Mouse (Mus musculus) naive thymus-derived CD4-positive, alpha-beta T cell, adult 2 months (primary cell): Measurements from ENCODE around the gene Mmp2.
A peak's percentile ranks its signal among the peaks of the same experiment; 100 is the strongest.
"Not testable (repeated sequence)": the region's sequence is repeated elsewhere in the genome, so short reads cannot be mapped to it uniquely, and the experiment has no call there.

ENCODE experiments used
- DNase-seq: peaks from one replicate; pipeline ENCODE4 v3.0.0-alpha.2; 2011; ENCODE audit warnings: low read depth

The Mmp2 gene

GRCm38 (mm10) chr8:92838616-92839015, 11.5 kb downstream of the Mmp2 start:
- DNase-seq, result no peak

- DNase-seq, result no peak
Observed at GRCm38 (mm10) chr8:92839161-92839560, 12.1 kb downstream of the Mmp2 start.

- no peak for DNase-seq
Observed at GRCm38 (mm10) chr8:92839876-92840275, 12.8 kb downstream of the Mmp2 start.

- no peak for DNase-seq
Observed at GRCm38 (mm10) chr8:92846684-92847083, 19.6 kb downstream of the Mmp2 start.

- no peak for DNase-seq
Observed at GRCm38 (mm10) chr8:92847299-92847698, 20.2 kb downstream of the Mmp2 start.

GRCm38 (mm10) chr8:92849261-92849660, 22.2 kb downstream of the Mmp2 start:
- DNase-seq, result no peak

GRCm38 (mm10) chr8:92850239-92850638, 23.1 kb downstream of the Mmp2 start:
- DNase-seq, result no peak

GRCm38 (mm10) chr8:92851381-92851780, 24.3 kb downstream of the Mmp2 start:
- DNase-seq, result no peak

- DNase-seq, result no peak
Observed at GRCm38 (mm10) chr8:92853188-92853983, 26.3 kb downstream of the Mmp2 start.

- no peak for DNase-seq
Observed at GRCm38 (mm10) chr8:92854673-92855072, 27.6 kb downstream of the Mmp2 start.

GRCm38 (mm10) chr8:92855171-92855894, 28.2 kb downstream of the Mmp2 start, which contains the start of gene Lpcat2:
Gene Lpcat2 (plus strand): TSS chr8:92855339.
- peak; percentile 4 for DNase-seq

GRCm38 (mm10) chr8:92856273-92856986, 29.3 kb downstream of the Mmp2 start:
- no peak for DNase-seq

- no peak for DNase-seq
Observed at GRCm38 (mm10) chr8:92858475-92859182, 31.5 kb downstream of the Mmp2 start.

GRCm38 (mm10) chr8:92861977-92862376, 34.9 kb downstream of the Mmp2 start:
- DNase-seq, result no peak

GRCm38 (mm10) chr8:92870281-92870680, 43.2 kb downstream of the Mmp2 start:
- DNase-seq, result no peak

- DNase-seq, result no peak
Observed at GRCm38 (mm10) chr8:92872063-92872759, 45.1 kb downstream of the Mmp2 start.

- no peak for DNase-seq
Observed at GRCm38 (mm10) chr8:92875795-92876194, 48.7 kb downstream of the Mmp2 start.

GRCm38 (mm10) chr8:92881247-92881646, 54.2 kb downstream of the Mmp2 start:
- no peak for DNase-seq

GRCm38 (mm10) chr8:92883771-92884170, 56.7 kb downstream of the Mmp2 start:
- no peak for DNase-seq

- DNase-seq, result not testable (repeated sequence)
Observed at GRCm38 (mm10) chr8:92892216-92892615, 65.1 kb downstream of the Mmp2 start.

GRCm38 (mm10) chr8:92893870-92894269, 66.8 kb downstream of the Mmp2 start:
- no peak for DNase-seq
